Mouse (Mus musculus): ENCODE measurements around the gene Cdk18. TPM values are rescaled to one million over a fixed set of nuclear protein-coding genes. Genes with fewer than 3 reads are reported as not detected.

Cdk18 gene
- total and polyA plus RNA-seq, 3 experiments: 0.32 to 2.5 (median 1.1) TPM

DNA sequence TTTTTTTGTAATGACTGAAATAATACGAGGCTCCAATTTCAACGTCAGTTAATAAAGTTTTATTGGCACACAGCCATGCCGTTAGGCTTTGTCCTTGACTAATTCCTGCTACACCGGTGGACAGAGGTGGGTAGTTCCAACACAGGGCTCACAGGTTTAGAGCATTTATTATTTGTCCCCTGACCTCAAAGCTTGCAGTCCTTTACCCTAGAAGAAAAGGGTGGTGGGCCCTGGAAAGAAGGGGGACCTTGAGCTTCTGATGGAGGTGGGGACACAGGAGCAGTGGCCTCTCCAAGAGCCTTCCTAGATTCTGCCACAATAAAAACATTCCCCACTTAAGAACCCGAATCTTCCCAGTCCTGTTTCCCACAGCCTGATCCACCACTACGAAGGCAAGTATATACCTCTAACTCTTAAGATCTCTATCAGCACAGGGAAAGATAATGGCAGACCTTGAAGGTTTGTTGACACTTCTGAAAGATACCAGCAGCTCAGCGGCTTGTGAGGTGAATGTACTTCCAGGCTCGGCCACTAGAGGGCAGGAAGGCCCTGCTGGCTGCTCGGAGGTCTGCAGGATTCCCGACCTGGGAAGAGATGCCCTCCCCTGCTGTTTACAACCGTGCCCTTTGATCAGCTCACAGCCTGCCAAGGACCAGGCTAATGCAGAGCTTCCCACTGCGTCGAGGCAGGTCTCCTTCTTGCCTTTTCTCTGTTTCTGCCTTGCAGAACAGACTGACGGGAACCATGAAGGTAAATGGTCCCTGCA, 17.7 kb upstream of the Cdk18 start:
- no peaks in the 10 kb centered on the region for H3K36me3 ChIP-seq (replicated peaks in 1 of 2; ENCODE audit: control insufficient read depth in 1 of 2, insufficient read depth in 1 of 2, low read length in 1 of 2)
- H3K4me1 ChIP-seq (ENCODE audit: control insufficient read depth in 1 of 2, insufficient read depth in 2 of 2): 0 out of 4 replicates have a peak, but pooled peaks cover 0 to 3% of the 10 kb centered on the region in 2 experiments
- no peak overlapping the region for H3K4me2 ChIP-seq (ENCODE audit: insufficient read depth, low read depth, poor library complexity, severe bottlenecking)
- no peak overlapping the region for H3K4me3 ChIP-seq (replicated peaks in 1 of 3; ENCODE audit: low read depth in 2 of 3, low read length in 2 of 3, poor library complexity in 1 of 3)
- dilution Hi-C loops (cut with MboI; ENCODE audit: extremely low pct_ligation_motif_present, extremely low pct_unique_long_range_greater_than_20kb, low sequenced_read_pairs): no loop called here
- DNase-seq (ENCODE audit: extremely low read depth): peak; percentile 62
- TF ChIP-seq POLR2AphosphoS2 (IDR thresholded peaks at IDR 0.05; ENCODE audit: low read depth, low read length) (no peak), UBTF (IDR thresholded peaks at IDR 0.05; ENCODE audit: low read depth, low read length) (no peak), RCOR1 (conservative IDR thresholded peaks at IDR 0.05; ENCODE audit: low read depth, low read length) (no peak), ZKSCAN1 (IDR thresholded peaks at IDR 0.05; ENCODE audit: borderline replicate concordance, low read depth, low read length) (no peak), HCFC1 (IDR thresholded peaks at IDR 0.05; ENCODE audit: low read depth, low read length) (no peak), TCF12 (IDR thresholded peaks at IDR 0.05; ENCODE audit: low read depth, low read length) (no peak), ETS1 (conservative IDR thresholded peaks at IDR 0.05; ENCODE audit: low read depth, low read length) (no peak), PAX5 (IDR thresholded peaks at IDR 0.05; ENCODE audit: low read length) (no peak), IRF4 (IDR thresholded peaks at IDR 0.05; ENCODE audit: low read depth, low read length) (no peak), MAZ (IDR thresholded peaks at IDR 0.05; ENCODE audit: low read depth, low read length) (no peak), ELF1 (IDR thresholded peaks at IDR 0.05; ENCODE audit: low read depth, low read length) (no peak), RAD21 (IDR thresholded peaks at IDR 0.05; ENCODE audit: low read depth, low read length) (peak; percentile 83), MEF2A (IDR thresholded peaks at IDR 0.05; ENCODE audit: borderline replicate concordance, low read depth, low read length) (no peak), CHD2 (IDR thresholded peaks at IDR 0.05; ENCODE audit: low read length) (no peak), CTCF (conservative IDR thresholded peaks at IDR 0.05 in 1 of 2, IDR thresholded peaks at IDR 0.05 in 1 of 2; ENCODE audit: low read depth in 2 of 2, low read length in 2 of 2) (peak; percentile 90 to 92), ZC3H11A (IDR thresholded peaks at IDR 0.05; ENCODE audit: low read depth, low read length) (peak; percentile 20; the same call in 1 of the 2 replicates), SMC3 (IDR thresholded peaks at IDR 0.05; ENCODE audit: low read depth, low read length) (peak; percentile 78), BHLHE40 (IDR thresholded peaks at IDR 0.05; ENCODE audit: low read depth, low read length) (no peak), MAX (IDR thresholded peaks at IDR 0.05; ENCODE audit: low read length) (no peak), E2F4 (IDR thresholded peaks at IDR 0.05; ENCODE audit: insufficient replicate concordance, low read depth, low read length) (no peak), JUN (IDR thresholded peaks at IDR 0.05; ENCODE audit: insufficient read depth, low read depth, low read length) (no peak), ZMIZ1 (IDR thresholded peaks at IDR 0.05; ENCODE audit: low read depth, low read length) (no peak), POLR2A (IDR thresholded peaks at IDR 0.05; ENCODE audit: low read depth, low read length) (no peak), EP300 (IDR thresholded peaks at IDR 0.05; ENCODE audit: low read length) (no peak), TBP (conservative IDR thresholded peaks at IDR 0.05; ENCODE audit: low read depth, low read length) (no peak)
- H3K27ac ChIP-seq (ENCODE audit: insufficient read depth, low read depth): no peak overlapping the region
- no peaks in the 10 kb centered on the region for H3K9me3 ChIP-seq (replicated peaks; ENCODE audit: low read length)
- no peaks in the 10 kb centered on the region for H3K79me2 ChIP-seq (replicated peaks; ENCODE audit: control insufficient read depth, extremely low read depth, insufficient read depth, poor library complexity, severe bottlenecking)
- in situ Hi-C loops (cut with MboI; ENCODE audit: low pct_ligation_motif_present, low pct_unique_long_range_greater_than_20kb, low sequenced_read_pairs): loop anchor here (5.0 kb wide), 2 partner anchors 35 to 80 kb away; no protein-coding TSS in a partner anchor
- peaks cover 51% of the 10 kb centered on the region for H3K27me3 ChIP-seq (replicated peaks)
- H3K9ac ChIP-seq (ENCODE audit: insufficient read depth, low read depth): no peak overlapping the region

Measured in CH12.LX (cell line).